Mouse (Mus musculus): ENCODE measurements at regions not wholly inside any gene's neighbourhood (a gene's known extent, or its start where the extent isn't known, plus 50 kb on each side); places are given as distances from the start of the nearest gene placed in this dataset.

DNA sequence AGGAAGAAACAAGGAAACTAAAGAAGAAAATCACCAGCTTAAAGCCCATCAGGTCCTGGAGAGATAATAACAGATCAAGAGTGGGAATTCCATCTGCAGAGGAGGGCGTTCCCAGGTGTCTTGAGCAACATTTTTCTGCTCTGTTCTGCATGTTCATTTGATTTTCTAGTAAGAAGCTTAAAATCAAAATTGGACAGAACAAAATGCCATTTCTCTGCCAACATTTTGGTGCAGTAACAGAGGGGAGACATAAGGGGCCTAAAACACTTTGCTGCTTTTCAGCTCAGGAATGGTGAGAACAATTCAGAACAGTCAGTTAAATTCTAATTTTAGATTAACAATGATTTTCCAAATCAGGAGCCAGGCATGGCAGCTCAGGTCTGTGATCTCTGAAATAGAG is 1056.8 kb downstream of the Slc16a7 start:
- no peak overlapping the region for H3K9ac ChIP-seq (replicated peaks)
- ATAC-seq (replicated peaks), result no peak
- H3K4me2 ChIP-seq (replicated peaks), result no peak overlapping the region
- H3K4me1 ChIP-seq, result no peaks in the 10 kb centered on the region
- no peaks in the 10 kb centered on the region for H3K27me3 ChIP-seq
- no peak overlapping the region for H3K4me3 ChIP-seq
- no peak overlapping the region for H3K27ac ChIP-seq (replicated peaks)
- WGBS, result 93% methylated on average over 1 of the region's 1 CpGs
- H3K9me3 ChIP-seq, result no peaks in the 10 kb centered on the region
- no peaks in the 10 kb centered on the region for H3K36me3 ChIP-seq

GRCm38 (mm10) chr10:124338923-124339322 is 1050.3 kb downstream of the Slc16a7 start:
- Histone ChIP-seq H3K9ac (replicated peaks) (no peak overlapping the region), H3K9me3 (no peaks in the 10 kb centered on the region), H3K27me3 (no peaks in the 10 kb centered on the region), H3K4me3 (no peak overlapping the region), H3K4me2 (replicated peaks) (no peak overlapping the region), H3K27ac (replicated peaks) (no peak overlapping the region), H3K36me3 (no peaks in the 10 kb centered on the region), H3K4me1 (no peaks in the 10 kb centered on the region)
- no peak for ATAC-seq (replicated peaks)
- 57% methylated on average over 3 of the region's 3 CpGs for WGBS

DNA sequence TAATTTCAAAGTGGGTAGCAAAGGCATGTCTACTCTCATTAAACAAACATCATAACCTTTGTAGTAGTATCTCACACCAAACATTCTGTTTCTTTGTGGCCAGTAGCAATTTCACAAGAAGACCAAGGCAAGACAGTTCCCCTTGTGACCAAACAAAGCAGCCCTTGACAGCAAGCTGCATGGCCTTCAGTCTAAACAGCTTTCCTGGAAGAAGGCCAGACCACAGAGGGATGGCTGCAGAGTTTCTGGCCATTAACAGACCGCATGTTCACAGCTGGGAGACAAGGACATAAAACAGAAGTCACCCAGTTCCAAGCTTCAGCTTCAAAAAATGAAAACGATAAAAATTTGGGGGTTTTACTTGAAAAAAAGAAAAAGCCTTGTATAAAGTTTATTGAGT is 1040.0 kb downstream of the Slc16a7 start:
- Histone ChIP-seq H3K36me3 (no peaks in the 10 kb centered on the region), H3K9ac (replicated peaks) (no peak overlapping the region), H3K4me1 (no peaks in the 10 kb centered on the region), H3K4me2 (replicated peaks) (no peak overlapping the region), H3K27ac (replicated peaks) (no peak overlapping the region), H3K9me3 (no peaks in the 10 kb centered on the region), H3K27me3 (no peaks in the 10 kb centered on the region), H3K4me3 (no peak overlapping the region)
- 45% methylated on average over 2 of the region's 2 CpGs for WGBS
- ATAC-seq (replicated peaks), result no peak

- no peaks in the 10 kb centered on the region for H3K4me1 ChIP-seq
- H3K4me3 ChIP-seq, result no peak overlapping the region
- H3K9ac ChIP-seq (replicated peaks), result no peak overlapping the region
- H3K27ac ChIP-seq (replicated peaks), result no peak overlapping the region
- no peaks in the 10 kb centered on the region for H3K27me3 ChIP-seq
- H3K36me3 ChIP-seq, result no peaks in the 10 kb centered on the region
- no peaks in the 10 kb centered on the region for H3K9me3 ChIP-seq
- ATAC-seq (replicated peaks), result no peak
- H3K4me2 ChIP-seq (replicated peaks), result no peak overlapping the region
These were observed 1026.5 kb downstream of the Slc16a7 start for GRCm38 (mm10) chr10:124362795-124363194.

DNA sequence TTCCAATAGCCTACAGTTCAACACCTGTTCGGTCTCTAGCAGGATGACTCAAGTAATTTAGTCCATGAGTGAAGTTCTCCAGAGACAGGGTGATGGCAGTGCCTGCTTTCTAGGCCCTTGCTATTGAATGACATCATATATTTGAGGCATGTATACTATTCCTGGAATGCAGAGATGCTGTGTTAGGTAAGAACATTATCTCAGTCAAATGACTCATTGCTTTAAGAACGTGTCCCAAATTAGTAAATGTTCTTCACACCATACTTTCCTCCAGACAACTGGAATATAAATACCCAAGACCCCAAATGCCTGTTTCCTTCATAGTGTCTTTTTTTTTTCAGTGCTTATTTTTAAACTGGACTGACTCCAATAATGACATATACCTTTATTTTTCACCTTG is 1018.3 kb downstream of the Slc16a7 start:
- Histone ChIP-seq H3K4me2 (replicated peaks) (no peak overlapping the region), H3K4me1 (no peaks in the 10 kb centered on the region), H3K9ac (replicated peaks) (no peak overlapping the region), H3K27me3 (no peaks in the 10 kb centered on the region), H3K36me3 (no peaks in the 10 kb centered on the region), H3K4me3 (no peak overlapping the region), H3K27ac (replicated peaks) (no peak overlapping the region), H3K9me3 (no peaks in the 10 kb centered on the region)
- ATAC-seq (replicated peaks), result no peak
- 82% methylated on average over 2 of the region's 2 CpGs for WGBS

- no peak for ATAC-seq (replicated peaks)
- no peaks in the 10 kb centered on the region for H3K27me3 ChIP-seq
- H3K27ac ChIP-seq (replicated peaks), result no peak overlapping the region
- no peaks in the 10 kb centered on the region for H3K4me1 ChIP-seq
- H3K9me3 ChIP-seq, result no peaks in the 10 kb centered on the region
- no peak overlapping the region for H3K4me2 ChIP-seq (replicated peaks)
- H3K4me3 ChIP-seq, result no peak overlapping the region
- H3K36me3 ChIP-seq, result no peaks in the 10 kb centered on the region
- 45% methylated on average over 2 of the region's 2 CpGs for WGBS
- H3K9ac ChIP-seq (replicated peaks), result no peak overlapping the region
These were observed 986.6 kb downstream of the Slc16a7 start for GRCm38 (mm10) chr10:124402647-124403046.

DNA sequence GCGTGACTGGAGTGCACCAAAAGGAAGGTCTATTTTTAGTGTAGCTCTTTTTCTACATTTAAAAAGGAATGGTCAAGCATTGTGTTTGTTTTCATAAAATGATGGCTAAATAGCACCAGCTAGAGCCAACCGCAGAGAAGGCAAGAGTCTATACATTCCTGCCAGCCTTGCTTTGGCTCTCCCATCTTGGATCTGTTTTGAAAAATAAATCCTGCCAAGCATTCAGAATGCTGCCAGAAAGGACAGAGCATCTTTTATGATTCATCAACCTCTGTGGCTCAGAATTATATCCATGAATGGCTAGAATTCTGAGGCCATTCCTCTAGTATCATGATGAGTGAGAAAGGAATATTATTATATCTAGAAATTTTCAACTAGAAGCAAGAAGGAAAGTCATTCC is 979.6 kb downstream of the Slc16a7 start:
- no peak for ATAC-seq (replicated peaks)
- no peaks in the 10 kb centered on the region for H3K36me3 ChIP-seq
- H3K9ac ChIP-seq (replicated peaks), result no peak overlapping the region
- no peak overlapping the region for H3K27ac ChIP-seq (replicated peaks)
- no peaks in the 10 kb centered on the region for H3K9me3 ChIP-seq
- no peak overlapping the region for H3K4me2 ChIP-seq (replicated peaks)
- no peaks in the 10 kb centered on the region for H3K4me1 ChIP-seq
- H3K27me3 ChIP-seq, result no peaks in the 10 kb centered on the region
- 63% methylated on average over 2 of the region's 2 CpGs for WGBS
- no peak overlapping the region for H3K4me3 ChIP-seq

DNA sequence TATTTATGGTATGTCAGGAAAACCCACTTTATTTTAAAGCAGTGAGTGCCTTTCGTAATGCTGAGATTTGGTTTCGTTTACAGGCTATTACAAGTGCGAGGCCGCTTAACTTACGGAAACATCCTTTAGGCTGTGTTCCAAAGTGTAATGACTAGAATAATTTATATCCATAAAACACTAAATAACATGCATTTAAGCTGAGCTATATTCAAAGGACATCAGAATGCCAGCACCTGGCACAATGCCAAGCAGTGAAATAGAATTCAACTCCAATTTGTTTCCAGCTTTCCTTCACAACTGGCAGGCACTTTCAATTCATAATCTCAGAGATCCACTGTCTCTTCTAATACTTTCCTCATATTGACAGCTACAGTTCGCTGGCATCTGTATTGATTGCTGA is 972.7 kb downstream of the Slc16a7 start:
- Histone ChIP-seq H3K9ac (replicated peaks) (no peak overlapping the region), H3K27ac (replicated peaks) (no peak overlapping the region), H3K27me3 (no peaks in the 10 kb centered on the region), H3K4me3 (no peak overlapping the region), H3K36me3 (no peaks in the 10 kb centered on the region), H3K4me1 (peaks cover 4% of the 10 kb centered on the region; the same call in 1 of the 2 replicates), H3K4me2 (replicated peaks) (no peak overlapping the region), H3K9me3 (no peaks in the 10 kb centered on the region)
- no peak for ATAC-seq (replicated peaks)
- 51% methylated on average over 6 of the region's 6 CpGs for WGBS

DNA sequence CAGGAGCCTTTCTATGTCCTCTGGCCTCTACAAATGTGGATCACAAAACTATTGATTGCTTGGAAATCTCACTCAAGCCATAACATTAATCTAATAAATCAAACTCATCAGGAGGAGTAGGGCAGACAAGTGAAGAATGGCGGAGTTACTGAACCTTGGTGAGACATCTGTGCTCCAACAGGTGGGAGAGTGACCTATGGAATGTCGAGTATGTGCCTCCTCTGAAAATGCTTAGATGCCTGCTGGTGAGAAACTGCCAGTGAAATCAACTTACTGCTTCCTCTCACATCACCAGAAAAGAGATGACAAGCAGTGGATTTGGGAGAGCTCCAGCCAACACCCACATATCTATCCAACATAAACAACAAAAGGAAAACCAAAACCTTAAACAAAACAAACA is 965.8 kb downstream of the Slc16a7 start:
- Histone ChIP-seq H3K27me3 (no peaks in the 10 kb centered on the region), H3K9ac (replicated peaks) (no peak overlapping the region), H3K4me2 (replicated peaks) (no peak overlapping the region), H3K9me3 (no peaks in the 10 kb centered on the region), H3K4me1 (no peaks in the 10 kb centered on the region), H3K4me3 (no peak overlapping the region), H3K27ac (replicated peaks) (no peak overlapping the region), H3K36me3 (no peaks in the 10 kb centered on the region)
- WGBS, result 68% methylated on average over 2 of the region's 2 CpGs
- ATAC-seq (replicated peaks), result no peak
